Mouse (Mus musculus) natural killer cell, adult 2 months (primary cell): Measurements from ENCODE around the gene Cacna1f.

Experiments
- DNase-seq, 2 experiments: peaks; one replicate each; pipeline ENCODE4 v3.0.0; 2022; ENCODE audit warnings: low spot score in 2 of 2

The Cacna1f gene

GRCm38 (mm10) chrX:7632560-7632959 is 25.7 kb downstream of the Cacna1f start:
- DNase-seq: no peak

DNA sequence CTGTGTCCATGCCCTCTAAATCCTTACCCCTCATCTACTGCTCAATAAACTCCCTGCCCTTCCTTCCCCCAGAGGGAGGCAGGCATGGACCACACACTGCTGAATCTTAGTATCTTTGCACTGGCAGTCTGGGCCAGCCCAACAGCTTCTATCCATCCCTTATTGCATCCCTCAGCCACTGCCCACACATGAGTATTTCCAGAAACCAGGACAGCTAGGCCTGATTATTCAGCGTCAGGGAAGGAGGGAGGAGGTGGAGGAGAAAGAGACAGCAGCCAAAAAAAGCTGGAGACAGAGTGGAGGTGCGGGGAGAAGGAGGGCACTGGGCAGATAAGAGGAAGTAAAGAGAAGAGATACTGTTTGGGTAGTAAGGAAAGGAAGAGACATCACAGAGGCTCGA is 28.2 kb downstream of the Cacna1f start:
- DNase-seq: no peak

DNA sequence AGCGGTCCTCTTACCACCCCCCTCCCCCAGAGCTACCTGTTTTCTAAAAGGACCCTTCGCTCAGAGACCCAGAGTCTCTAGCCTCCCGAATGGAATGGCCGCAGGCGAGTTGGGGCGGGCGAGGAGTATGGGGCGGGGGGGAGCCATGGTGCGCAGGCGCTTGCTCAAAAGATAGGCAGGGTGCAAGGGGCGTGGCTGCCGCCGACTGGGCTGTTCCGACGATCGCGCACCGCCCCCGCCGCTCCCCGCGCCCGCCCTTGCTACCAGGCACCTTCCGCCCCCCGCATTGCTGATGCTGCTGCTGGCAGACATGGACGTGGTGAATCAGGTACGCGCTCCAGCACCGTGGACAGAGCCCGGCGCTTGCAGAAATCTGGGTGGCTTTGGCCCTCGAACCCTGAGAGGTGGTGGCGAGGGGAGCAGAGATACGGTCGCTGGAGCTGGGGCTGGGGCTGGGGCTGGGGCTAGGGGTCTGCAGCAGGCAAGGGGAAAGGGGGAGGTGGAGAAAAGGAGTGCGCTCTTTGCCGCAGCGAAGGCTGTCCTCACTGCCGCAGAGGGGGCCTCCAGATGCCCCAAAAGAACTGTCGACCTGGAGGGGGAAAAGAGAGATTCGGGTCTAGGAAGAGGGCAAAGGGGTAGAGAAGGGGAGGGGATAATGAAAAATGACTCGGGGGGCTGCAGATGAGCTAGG is 31.7 kb downstream of the Cacna1f start, which contains the start of gene Syp:
Syp (plus strand) TSS at position 71 of the 691 bp plus-strand sequence.
- DNase-seq: peak; percentile 53 to 81

GRCm38 (mm10) chrX:7639536-7640325 is 32.8 kb downstream of the Cacna1f start:
- no peak for DNase-seq

GRCm38 (mm10) chrX:7640785-7641184 is 33.9 kb downstream of the Cacna1f start:
- DNase-seq: no peak

GRCm38 (mm10) chrX:7645349-7645748 is 38.5 kb downstream of the Cacna1f start:
- peak; percentile 77 to 84 for DNase-seq

- DNase-seq: peak; percentile 78 to 85
Observed at GRCm38 (mm10) chrX:7648671-7649304, 41.9 kb downstream of the Cacna1f start.

DNA sequence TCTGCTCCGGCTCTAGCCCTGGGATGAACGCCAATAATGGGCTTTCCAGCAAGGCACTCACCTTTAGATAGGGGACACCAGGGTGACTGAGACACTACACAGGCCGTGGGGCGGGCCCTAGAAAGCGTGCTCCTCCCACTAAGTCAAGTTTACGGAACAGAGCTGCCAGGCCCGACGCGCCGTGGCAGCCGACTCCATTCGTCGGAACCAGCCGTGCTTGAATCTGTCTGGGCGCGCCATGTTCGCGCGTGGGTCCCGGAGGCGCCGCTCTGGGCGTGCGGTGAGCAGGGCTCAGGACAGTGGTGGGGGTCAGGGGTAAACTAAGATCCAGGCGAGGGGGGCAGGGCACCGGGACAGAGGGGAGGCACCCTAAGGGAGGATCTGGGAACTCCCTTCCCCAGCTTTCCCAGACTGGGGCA is 50.3 kb downstream of the Cacna1f start, which contains the start of gene Prickle3:
Prickle3 (plus strand) TSS at position 40 of the 419 bp plus-strand sequence.
- peak; percentile 26 to 49 for DNase-seq

DNA sequence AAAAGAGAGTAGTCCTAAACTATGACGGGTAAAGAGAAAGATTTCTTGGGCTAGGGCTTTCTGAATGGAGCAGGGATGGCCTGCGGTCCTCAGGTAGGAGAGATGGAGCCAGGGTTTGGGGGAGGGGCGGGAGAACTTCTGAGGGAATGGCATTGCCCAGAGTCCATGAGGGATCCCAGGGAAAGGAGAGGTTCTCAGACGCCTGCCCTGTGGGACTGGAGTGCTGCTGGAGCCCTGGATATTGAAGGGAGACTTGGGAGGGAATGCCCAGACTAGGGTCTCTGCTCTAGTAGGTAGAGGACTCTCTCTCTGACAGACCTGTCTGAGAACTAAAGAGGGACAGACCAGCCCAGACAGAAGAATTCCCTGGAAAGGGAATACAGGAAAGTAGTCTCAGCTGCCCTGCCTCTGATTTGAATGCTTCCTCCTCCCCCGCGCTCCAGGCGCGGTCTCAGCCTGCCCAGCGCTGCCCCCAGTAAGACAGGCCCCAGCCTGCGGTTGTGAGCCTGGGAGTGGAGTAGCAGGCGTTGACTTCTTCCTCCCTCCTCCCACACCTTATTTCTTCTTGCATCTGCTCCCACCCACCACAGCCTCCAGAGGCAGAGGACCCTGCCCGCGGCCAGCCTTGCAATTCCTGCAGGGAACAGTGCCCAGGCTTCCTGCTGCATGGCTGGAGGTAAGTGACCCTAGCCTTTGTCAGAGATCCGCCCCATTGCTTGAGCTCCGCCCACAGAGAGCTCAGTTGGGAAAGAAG is 51.3 kb downstream of the Cacna1f start:
- DNase-seq: no peak

DNA sequence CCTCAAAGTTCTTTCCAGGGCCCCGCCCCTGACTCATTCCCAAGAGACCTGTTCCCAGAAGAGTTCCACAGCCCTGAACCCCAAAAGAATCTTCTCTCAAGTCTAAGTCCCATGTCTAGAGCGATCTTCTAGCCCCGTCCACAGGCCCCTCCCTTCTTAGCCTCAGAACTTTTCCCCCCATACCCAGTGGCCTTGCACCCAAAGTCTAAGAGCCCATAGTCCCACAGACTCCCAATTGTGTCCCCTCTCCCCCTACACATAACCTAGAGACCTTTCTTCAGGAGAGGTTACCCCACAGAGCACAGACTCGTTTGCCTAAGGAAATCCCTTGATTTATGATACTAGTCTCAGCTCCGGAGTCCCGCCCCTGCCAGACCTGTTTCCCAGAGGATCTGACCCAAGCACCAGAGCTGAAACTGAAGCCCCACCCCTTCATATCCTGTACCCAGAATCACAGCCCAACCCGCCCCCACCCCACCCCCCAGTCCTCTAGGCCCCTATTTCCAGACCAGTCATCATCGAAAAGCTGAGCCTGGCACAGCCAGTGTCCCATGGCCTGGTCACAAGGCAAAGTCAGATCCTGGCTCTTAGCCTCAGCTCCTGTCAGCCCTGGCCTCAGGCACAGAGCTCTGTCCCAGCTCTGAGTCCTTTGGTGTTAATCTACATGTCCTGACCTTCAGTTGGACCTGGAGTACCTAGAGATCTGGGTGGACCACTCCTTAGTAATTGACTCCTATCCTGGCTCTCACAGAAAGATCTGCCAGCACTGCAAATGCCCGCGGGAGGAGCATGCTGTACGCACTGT is 52.1 kb downstream of the Cacna1f start:
- no peak for DNase-seq

GRCm38 (mm10) chrX:7661086-7661485 is 54.2 kb downstream of the Cacna1f start:
- DNase-seq: no peak

- DNase-seq: no peak
Observed at GRCm38 (mm10) chrX:7662936-7663335, 56.1 kb downstream of the Cacna1f start.

DNA sequence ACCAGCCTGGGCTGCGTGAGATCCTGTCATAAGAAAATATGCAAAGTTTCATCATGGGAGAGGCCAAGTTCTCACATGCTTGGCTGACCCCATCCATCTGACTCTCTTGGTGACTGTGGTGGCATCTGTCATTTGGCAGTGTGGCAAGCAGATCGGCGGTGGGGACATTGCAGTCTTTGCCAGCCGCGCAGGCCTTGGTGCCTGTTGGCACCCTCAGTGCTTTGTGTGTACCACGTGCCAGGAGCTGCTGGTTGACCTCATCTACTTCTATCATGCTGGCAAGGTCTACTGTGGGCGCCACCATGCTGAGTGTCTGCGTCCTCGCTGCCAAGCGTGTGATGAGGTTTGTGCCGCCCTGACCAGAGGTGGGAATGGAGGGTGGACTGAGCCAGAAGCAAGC is 57.9 kb downstream of the Cacna1f start:
- no peak for DNase-seq

- no peak for DNase-seq
Observed at GRCm38 (mm10) chrX:7665739-7666502, 59.0 kb downstream of the Cacna1f start.

- peak; percentile 25 to 46 for DNase-seq
Observed at GRCm38 (mm10) chrX:7670390-7670881, 63.6 kb downstream of the Cacna1f start.

- peak; percentile 24 to 33 for DNase-seq
Observed at GRCm38 (mm10) chrX:7670921-7671623, 64.2 kb downstream of the Cacna1f start, which contains the start of gene Plp2. Gene Plp2 (minus strand): TSS chrX:7671390.

GRCm38 (mm10) chrX:7672739-7673138 is 65.9 kb downstream of the Cacna1f start:
- DNase-seq: no peak

DNA sequence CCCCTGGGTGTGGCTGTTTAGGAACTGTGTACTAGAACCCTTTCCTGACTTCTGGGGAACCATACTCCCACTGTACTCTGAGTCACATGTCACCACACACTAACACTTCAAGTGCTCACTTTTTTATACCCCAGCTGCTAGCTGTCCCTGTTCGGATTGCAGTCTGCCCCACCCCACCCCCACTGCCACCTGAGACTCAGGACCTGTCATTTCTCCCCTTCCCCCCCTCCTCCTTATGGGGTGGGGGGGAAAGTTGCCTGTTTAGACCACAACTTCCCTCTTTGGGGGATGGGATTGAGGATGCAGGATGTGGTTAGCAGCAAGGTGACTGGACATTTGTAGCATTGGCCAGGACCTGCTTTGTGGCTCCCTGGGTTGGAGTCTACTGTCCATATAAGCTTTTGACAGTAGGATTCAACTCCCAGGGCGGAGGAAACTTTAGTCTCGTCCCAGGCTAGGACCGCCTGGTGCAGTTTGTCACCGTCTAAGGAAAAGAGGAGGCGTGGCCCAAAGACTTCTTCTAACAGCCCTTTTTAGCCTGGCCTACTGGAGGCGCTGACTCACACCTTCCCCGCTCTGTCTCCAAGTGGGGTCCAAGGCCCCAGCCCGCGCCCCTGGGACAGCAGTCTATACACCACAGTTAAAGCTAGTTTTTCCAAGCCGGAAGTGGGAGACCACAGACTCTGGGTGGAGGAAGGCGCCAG is 66.8 kb downstream of the Cacna1f start:
- DNase-seq: peak; percentile 29 to 53
